Mouse (Mus musculus) bone marrow, adult 2 months (tissue): ENCODE results near the gene 3110009E18Rik.

Source experiments
- CTCF ChIP-seq: fragments of 200-500 bp; IDR thresholded peaks from 2 replicates; pipeline ENCODE4 v1.5.1; 2011; ENCODE audit warnings: low read length, control low read depth; ENCODE audit not compliant: control insufficient read depth, insufficient read depth
- POLR2A ChIP-seq: fragments of 200-500 bp; IDR thresholded peaks from 2 replicates; pipeline ENCODE4 v1.6.1; 2011; ENCODE audit warnings: low read depth, mild to moderate bottlenecking, control low read depth, low read length, borderline replicate concordance; ENCODE audit not compliant: control insufficient read depth

DNA sequence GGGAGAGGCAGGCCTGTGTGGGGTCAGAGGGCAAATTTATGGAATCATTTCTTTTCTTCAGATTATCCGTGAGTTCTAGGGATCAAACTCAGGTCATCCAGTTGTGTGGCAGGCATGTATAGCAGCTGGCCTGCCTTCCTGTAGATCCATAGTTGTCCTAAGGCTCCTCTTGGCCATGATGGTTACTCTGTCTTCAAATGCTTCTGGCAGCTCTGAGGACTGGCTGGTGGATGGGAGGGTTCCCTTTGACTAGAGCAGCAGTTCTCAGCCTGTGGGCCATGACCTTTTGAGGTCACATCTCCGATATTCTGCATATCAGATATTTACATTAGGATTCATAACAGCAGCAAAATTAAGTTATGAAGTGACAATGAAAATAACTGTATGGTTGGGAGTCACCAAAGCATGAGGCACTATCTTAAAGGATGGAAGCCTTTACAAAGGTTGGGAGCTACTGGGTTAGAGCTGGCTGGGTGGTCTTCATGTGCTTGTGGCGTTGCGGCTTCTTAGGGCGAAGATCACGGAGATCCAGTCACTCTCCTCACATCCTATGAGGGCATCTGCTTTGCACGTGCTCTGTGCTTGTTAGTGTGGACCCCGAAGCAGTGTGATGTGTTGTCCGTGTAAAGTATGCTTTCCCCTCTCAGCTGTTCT is 37.6 kb downstream of the 3110009E18Rik start:
- TF ChIP-seq CTCF (no peak), POLR2A (no peak)
